Mouse (Mus musculus) 416B (cell line): ENCODE data around the gene Fam171b.

Experiments used
- DNase-seq: peaks from one replicate; pipeline ENCODE4 v3.0.0; 2011; ENCODE audit warnings: low read depth

Fam171b gene

DNA sequence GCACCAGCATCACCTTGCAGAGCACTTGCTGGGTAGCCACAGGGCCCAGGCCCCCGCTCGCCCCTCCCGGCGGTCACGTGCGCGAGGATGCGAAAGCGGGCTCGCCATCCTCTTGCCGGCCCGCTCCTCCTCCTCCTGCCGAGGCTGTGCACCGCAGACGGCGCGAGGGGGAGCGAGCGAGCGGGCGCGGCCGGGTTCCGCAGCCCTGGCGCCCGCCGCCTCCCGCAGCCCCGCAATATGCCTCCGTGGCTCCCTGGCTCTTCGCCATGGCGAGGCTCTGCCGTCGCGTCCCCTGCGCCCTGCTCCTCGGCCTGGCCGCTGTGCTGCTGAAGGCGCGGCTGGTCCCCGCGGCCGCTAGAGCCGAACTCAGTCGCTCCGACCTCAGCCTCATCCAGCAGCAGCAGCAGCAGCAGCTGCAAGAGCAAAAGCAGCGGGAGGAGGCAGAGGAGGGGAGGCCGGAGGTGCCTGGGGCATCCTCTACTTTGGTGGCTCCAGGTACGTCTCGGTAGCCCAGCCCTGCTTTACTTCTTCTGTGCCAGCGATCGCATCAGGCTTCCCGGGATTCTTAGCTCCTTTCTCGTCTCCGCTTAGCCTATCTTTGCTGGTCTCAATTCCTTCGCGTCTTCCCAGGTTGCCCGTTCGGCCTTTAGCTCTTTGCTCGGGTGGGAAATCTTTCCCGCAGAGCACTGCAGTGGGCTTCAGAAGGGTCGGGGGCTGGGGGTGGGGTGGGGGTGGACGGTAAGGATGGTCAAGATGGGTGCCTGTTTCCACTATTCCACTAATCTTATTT lies at the start of gene Fam171b:
Fam171b (plus strand) TSS at position 154 of the 790 bp plus-strand sequence.
- DNase-seq: peak; percentile 68

GRCm38 (mm10) chr2:83766058-83766457 lies 46.4 kb upstream of the Fam171b start:
- no peak for DNase-seq

- DNase-seq: peak; percentile 72
Observed at GRCm38 (mm10) chr2:83766878-83767277, 45.6 kb upstream of the Fam171b start.

DNA sequence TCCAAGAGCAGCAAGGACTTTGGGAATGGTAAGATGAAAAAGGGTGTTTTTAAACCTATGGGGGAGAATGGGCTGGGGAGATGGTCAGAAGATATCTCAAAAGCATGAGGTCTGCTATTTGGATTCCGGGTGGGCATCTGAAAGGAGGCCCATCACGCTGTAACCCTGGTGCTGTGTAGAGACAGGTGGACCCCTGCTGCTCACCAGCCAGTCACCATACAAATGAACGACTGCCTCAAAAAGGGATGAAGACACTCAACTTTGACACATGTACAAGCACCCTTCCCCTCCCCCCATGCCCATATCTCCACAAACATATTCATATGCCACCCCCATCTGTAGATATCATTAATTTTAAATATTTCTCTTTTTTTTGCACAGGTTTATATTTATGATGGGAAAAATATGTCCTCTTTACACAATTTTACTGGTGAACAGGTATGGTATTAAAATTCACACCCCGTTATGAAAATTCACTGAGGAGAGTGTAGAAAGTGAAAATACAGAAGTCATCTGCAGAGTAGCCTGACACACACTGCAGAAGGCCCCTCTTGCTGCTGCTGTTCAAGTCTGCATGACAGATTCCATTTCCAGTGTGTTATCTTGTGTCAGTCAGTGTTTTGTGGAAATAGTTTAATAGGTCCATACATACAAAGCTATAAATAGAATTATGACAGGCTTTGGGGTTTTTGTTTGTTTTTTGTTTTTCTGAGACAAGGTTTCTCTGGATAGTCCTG lies 44.0 kb upstream of the Fam171b start:
- no peak for DNase-seq

DNA sequence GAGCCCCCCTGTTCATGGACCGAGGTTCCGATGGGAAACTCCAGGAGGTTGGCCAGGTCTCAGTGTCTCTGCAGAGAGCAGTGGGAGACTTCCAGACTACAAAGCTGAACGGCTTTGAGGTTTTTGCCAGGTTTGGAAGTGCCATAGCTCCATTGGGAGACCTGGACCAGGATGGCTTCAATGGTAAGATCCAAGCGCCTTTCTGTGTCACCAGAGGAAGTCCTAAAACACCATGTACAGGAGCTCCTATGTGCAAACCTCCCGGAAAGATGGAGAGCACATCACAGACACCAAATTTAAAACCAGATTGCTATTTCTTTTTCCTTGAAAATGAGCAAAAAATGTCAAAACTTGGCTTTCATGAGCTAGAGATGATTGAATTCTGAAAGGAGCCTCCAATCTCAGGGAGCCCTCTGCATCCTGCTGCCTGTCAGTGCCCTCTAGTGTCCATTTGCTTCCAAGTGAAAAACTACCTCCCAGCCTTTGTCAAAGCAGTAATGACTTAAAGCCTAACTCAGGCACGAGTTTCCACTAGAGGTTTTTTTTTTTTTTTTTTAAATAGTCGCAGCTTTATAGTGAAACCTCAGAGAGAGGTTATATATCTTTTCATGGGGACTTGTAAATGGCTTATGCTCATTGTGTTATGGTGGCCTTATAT lies 41.2 kb upstream of the Fam171b start:
- DNase-seq: peak; percentile 75

GRCm38 (mm10) chr2:83791330-83792073 lies 20.9 kb upstream of the Fam171b start:
- DNase-seq: no peak

- no peak for DNase-seq
Observed at GRCm38 (mm10) chr2:83792102-83792501, 20.3 kb upstream of the Fam171b start.

DNA sequence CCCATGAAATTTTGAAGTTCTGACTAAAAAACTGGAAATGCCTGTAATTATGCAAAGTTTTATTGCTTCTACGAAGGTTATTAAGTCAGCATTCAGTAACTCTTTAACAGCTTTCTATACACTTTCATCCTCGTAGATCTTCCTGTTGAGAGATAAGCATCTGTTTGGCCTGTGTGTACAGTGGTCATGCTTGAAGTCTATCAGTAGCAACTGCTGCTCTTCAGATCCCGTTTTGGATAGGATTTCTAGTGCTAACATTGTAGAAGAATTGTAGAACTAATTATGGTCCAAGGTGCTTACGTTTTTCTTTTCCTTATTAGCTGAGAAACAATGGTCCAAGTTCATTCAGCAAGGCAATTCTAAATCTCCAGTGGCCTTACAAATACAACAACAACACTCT lies 16.7 kb upstream of the Fam171b start:
- peak; percentile 16 for DNase-seq

GRCm38 (mm10) chr2:83797902-83798497 lies 14.4 kb upstream of the Fam171b start:
- DNase-seq: no peak

- DNase-seq: no peak
Observed at GRCm38 (mm10) chr2:83813273-83813892, 947 bp downstream of the Fam171b start.

DNA sequence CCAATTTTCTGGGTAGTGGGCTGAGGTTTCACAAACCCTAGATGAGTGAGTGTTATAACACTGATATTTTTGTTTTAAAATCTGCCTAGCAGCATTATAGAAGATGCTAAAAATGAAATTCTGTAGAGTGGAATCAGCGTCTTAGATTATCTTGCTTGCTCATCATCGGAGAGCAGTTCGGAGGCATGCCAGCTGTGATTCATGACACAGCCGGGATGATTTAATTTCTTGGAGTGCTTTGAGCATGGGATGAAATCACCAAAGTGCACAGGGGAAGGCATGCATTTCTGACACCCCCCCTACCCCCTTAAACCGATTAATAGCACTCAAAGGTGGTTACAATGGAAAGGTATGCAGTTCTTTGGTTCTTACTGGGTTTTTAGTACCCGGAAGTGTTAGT lies 1.6 kb downstream of the Fam171b start:
- DNase-seq: no peak

GRCm38 (mm10) chr2:83816147-83816546 lies 3.7 kb downstream of the Fam171b start:
- DNase-seq: no peak

DNA sequence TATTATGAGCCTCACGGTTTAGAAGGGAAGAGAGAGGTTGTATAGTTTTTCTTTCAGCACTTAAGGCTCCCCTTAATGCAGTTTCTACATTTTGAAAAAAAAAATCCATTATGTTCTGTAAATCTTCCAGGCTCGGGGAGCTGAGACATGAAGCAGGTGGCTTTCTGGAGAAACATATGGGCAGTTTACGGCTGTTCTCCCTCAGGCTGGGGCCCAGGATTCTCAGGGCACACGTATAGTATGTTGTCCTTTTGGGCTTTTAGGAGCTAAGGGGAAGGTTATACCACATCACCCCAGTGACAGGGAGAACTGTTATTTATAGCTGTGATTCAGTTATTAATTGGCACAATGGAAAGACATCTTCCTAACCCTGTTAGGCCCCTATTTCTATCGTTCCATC lies 12.7 kb downstream of the Fam171b start:
- no peak for DNase-seq

- DNase-seq: no peak
Observed at GRCm38 (mm10) chr2:83828895-83829539, 16.6 kb downstream of the Fam171b start.

DNA sequence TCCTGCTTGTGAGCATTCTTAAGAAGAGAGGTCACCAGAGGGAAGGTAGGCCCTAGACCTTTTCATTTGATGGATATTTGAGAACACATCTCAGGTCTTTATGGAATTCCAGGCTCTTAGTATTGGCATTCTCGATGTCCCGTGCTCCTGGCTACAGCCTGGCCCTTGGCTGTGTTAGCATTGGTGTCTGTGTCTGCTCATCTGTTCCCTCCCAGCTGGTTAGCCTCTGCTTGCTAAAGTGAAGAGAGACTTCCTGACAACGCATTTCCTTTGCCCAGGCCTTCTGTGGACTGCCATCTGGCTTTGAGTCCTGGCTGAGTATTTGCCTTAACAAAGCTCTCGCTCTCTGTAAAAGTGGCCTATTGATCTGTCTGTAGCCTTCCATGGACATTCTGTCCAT lies 20.5 kb downstream of the Fam171b start:
- DNase-seq: no peak

- DNase-seq: no peak
Observed at GRCm38 (mm10) chr2:83835313-83836070, 23.1 kb downstream of the Fam171b start.

DNA sequence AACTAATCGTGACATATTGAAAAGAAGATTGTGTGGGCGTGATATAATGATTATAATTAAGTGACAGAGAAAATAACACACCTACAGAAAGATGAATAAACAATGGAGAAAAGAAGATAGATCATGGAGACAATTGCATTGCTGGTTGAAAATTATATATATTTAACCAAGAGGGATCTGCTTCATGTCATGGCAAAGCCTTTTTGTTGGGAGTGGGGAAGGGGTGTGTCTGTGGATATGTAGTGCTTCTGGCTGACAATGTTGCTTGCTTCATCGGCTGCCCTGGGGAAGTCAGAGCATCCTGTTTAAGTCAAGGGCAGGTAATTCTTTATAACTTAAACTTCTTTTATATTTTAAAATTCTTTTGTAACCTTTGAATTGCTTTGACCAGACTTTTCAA lies 36.1 kb downstream of the Fam171b start:
- DNase-seq: no peak

DNA sequence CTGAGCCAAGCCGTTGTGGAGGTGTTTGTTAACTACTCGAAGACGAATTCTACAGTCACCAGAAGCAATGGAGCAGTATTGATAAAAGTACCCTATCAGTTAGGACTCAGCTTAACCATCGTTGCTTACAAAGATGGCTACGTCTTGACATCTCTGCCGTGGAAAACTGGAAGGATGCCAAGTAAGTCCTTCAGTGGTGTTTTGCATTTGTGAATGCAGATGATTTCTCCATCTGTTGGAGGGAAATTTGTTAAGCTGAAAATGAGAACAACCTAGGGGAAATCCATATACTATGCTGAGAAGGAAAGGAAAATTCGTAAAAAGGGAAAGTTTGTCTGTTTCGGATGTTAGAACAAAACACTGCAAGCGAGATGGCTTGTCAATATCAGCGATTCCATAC lies 41.0 kb downstream of the Fam171b start:
- DNase-seq: no peak

DNA sequence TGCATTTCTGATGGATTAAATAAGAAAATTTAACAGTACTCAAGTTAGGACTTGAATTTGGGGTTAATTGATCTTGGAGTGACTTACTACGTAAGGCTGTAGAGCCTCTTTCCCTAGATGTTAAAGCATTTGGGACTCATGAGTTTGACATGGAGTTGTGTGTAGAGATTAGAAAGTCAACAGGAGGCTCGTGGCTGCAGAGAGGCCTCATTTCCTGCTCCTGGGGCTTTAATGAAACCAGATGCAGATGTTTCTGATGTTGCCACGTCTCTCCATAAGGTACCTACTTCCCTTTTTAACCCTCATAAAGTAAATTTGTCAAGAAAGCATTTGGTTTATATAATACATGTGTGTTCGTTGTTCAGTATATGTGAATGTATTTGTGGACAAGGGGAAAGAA lies 43.8 kb downstream of the Fam171b start:
- DNase-seq: peak; percentile 41

DNA sequence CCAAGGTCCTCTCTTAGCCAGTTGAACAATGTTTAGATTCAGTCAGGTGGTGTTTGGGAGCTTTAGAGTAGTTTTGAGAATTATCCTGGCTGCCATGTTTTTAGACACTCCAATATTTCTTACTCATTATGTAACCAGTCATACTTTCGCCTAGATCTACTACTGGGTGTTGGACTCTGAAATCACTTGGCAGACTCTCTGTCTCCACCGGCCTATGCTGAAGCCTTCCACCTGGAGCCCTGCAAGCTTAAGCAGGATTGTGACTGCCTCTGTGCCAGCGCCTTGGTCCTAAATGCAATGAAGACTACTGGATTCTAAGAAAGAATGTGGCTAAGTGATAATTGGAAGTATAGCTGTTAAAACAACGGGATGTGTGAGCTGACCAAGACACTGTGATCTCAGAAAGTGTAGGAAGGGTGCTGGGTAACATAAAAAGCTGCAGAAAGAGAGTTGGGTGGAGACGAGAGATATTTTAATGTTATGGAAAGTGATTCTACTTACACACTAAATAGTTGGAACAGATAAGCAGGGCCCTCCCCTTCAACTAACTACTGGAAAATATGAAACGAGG lies 71.5 kb downstream of the Fam171b start:
- no peak for DNase-seq
